Mouse (Mus musculus): ENCODE data around the gene Teddm1b.

- no peak for TF ChIP-seq POLR2A (IDR thresholded peaks at IDR 0.05; ENCODE audit: borderline replicate concordance, insufficient read depth, low read length)
- TF ChIP-seq CTCF (IDR thresholded peaks at IDR 0.05; ENCODE audit: borderline replicate concordance, insufficient read depth, low read depth, low read length), result no peak
Measured at GRCm38 (mm10) chr1:153900381-153900780, 26.2 kb downstream of the Teddm1b start.
